14 mouse cellular contexts compared by ENCODE assay signal in the genomic region with DNA sequence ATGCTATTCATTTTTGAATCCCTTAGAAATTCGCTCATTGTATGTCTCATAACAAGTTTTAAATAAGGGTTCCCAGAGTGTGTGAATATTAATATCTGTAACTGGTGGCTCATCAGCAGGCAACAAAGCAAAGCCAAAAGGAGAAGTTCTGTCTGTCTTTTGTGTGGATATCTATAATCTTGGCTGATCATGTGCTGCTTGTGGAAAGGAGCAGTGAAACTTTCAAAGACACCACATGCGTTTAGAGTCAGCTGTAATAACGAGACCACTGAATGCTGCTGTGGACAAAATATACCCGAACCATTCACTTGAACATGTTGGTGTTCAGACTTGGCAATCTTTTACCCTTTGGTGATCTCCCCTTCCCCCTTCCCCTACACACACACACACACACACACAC.
"Had no signal": no experiment of that assay in that cellular context is flagged by ENCODE, and none has a peak within 500 bp of the region (broad histone marks: within the 10 kb centered on the region; RNA-seq: fewer than 3 reads in every experiment).

No protein-coding gene starts in this region.

- H3K27me3 ChIP-seq: kidney, embryonic 15.5 days; limb, embryonic 15.5 days; liver, embryonic 12.5 days; midbrain, embryonic 12.5 days; stomach, embryonic 15.5 days had no signal

- H3K9ac ChIP-seq: kidney, embryonic 15.5 days; limb, embryonic 15.5 days; liver, embryonic 12.5 days; lung, embryonic 14.5 days; midbrain, embryonic 12.5 days; stomach, embryonic 15.5 days had no signal

- ATAC-seq: liver, embryonic 12.5 days; midbrain, embryonic 16.5 days had no signal

- H3K36me3 ChIP-seq: kidney, embryonic 15.5 days; limb, embryonic 15.5 days; liver, embryonic 12.5 days; midbrain, embryonic 12.5 days; stomach, embryonic 15.5 days had no signal

- H3K4me3 ChIP-seq: kidney, embryonic 15.5 days; left cerebral cortex, adult 2 months; limb, embryonic 15.5 days; liver, embryonic 12.5 days; midbrain, embryonic 12.5 days; stomach, embryonic 15.5 days had no signal

- H3K4me1 ChIP-seq: kidney, embryonic 15.5 days; limb, embryonic 15.5 days; liver, embryonic 12.5 days; midbrain, embryonic 12.5 days; stomach, embryonic 15.5 days had no signal

- H3K9me3 ChIP-seq: kidney, embryonic 15.5 days; limb, embryonic 15.5 days; liver, embryonic 12.5 days; midbrain, embryonic 12.5 days; stomach, embryonic 15.5 days had no signal

- DNase-seq: kidney, adult 2 months; kidney, postnatal 14 days; lung, embryonic 14.5 days; lung, postnatal 14 days; right cerebral cortex, postnatal 14 days; thymus, postnatal 36 days had no signal

- H3K27ac ChIP-seq: kidney, embryonic 15.5 days; left cerebral cortex, adult 2 months; limb, embryonic 15.5 days; liver, embryonic 12.5 days; macrophage; midbrain, embryonic 12.5 days; stomach, embryonic 15.5 days had no signal

- H3K4me2 ChIP-seq: kidney, embryonic 15.5 days; limb, embryonic 15.5 days; liver, embryonic 12.5 days; lung, embryonic 14.5 days; midbrain, embryonic 12.5 days; stomach, embryonic 15.5 days had no signal
